Mouse (Mus musculus): ENCODE data around the gene P2rx4. TPM values are rescaled to one million over a fixed set of nuclear protein-coding genes. Genes with fewer than 3 reads are reported as not detected.
"Not testable (repeated sequence)": the region's sequence is repeated elsewhere in the genome, so short reads cannot be mapped to it uniquely, and the experiment has no call there.

Gene P2rx4
- 10 to 100 TPM; 11.4 to 15.0 TPM for total RNA-seq (2021)
- long read RNA-seq, experiment 1, transcript P2rx4-201 (12 exons, 2,702 nt): major isoform, 9 of 17 reads
- long read RNA-seq, experiment 1, partial matches to known transcripts: 1 of 17 reads
- long read RNA-seq, experiment 1, other reads (novel, unspliced or antisense): 2 of 17 reads
- long read RNA-seq, experiment 2, transcript P2rx4-201 (12 exons, 2,702 nt): major isoform, 10 of 18 reads
- long read RNA-seq, experiment 2, partial matches to known transcripts: 0 of 18 reads
- long read RNA-seq, experiment 2, other reads (novel, unspliced or antisense): 5 of 18 reads

DNA sequence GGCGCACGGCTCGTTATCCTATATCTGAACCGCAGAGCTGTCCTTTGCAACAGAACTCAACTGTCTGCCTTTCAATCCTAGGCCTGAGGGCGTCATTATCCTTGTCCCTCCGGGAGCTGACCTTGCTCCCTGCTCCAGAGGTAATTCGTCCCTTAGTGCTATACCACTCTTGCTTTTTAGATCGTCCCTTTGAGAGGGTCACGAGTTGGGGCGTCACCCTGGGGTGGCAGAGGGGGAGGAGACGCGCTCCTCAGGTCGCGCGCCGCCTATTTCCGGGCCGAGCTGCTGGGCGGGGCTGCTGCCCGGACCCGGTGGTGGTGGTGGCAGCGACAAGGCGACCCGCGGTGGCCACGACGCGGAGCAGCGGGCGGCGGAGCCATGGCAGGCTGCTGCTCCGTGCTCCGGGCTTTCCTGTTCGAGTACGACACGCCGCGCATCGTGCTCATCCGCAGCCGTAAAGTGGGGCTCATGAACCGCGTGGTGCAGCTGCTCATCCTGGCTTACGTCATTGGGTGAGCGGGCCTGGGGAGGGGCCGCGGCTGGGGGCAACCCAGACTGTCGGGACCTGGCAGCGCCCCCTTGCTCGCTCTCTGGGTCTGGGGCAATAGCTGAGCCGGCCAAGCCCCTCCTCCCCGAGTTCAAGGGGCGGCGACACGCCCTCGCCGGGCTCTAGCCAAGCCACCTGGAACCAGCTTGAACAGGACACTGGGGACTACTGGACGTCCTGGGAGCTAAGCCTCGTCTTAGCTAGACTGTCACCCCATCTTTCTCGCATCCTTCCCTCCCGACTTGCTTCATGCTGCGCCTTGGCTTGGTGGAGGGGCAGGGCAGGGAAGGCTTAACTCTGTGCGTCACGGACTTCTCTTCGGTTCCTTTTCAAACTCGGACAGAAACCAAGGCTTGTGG is at the start of gene P2rx4:
Gene P2rx4 (plus strand): TSS at position 269 of the 906 bp plus-strand sequence.
- H3K4me3 ChIP-seq: peak within 1 kb of the TSS; percentile 69
- TF ChIP-seq CTCF (conservative IDR thresholded peaks at IDR 0.05): peak; percentile 46
- peak within 1 kb of the TSS; percentile 95 for H3K27ac ChIP-seq
- DNase-seq (ENCODE audit: low spot score in 2 of 2): peak; percentile 78 to 82

DNA sequence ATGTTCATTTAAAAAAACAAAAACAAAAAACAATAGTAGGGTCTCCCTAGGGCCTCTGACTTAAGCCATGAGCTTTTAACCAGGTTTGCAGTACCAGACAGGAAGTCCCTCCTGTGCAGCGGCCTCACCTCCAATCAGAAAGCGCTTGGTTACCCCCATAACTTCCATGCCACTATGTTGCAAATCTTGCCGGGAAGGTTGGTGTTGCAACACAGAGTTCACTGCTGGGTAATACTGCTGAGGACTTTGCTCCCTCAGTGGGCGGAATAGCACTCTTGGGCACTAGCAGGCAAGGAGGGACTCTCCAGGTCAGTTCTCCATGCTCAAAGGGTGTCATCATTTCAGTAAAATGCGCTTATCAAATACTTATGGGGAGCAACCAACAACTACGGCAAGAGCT is 44.8 kb upstream of the P2rx4 start:
- no peak for DNase-seq (ENCODE audit: low spot score in 2 of 2)
- TF ChIP-seq CTCF (conservative IDR thresholded peaks at IDR 0.05): no peak
- Histone ChIP-seq H3K27ac (no peak overlapping the region), H3K4me3 (no peak overlapping the region)

DNA sequence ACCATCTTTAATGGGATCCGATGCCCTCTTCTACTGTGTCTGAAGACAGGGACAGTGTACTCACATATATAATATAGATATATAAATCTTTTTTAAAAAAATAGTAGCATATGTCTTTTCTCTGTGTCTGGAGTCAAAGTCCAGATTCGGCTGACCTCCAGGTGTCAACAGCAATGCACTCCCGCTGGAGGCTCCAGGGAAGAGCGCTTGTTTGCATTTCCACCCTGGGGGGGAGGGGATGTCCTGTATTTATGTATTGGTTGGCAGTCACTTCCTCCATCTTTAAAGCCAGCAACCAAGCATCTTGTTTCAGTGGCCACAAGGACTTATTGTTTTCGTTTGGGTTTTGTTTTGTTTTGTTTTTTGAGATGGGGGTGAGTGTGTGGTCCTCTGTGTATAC is 42.3 kb upstream of the P2rx4 start:
- TF ChIP-seq CTCF (conservative IDR thresholded peaks at IDR 0.05): no peak
- Histone ChIP-seq H3K27ac (no peak overlapping the region), H3K4me3 (no peak overlapping the region)
- no peak for DNase-seq (ENCODE audit: low spot score in 2 of 2)

DNA sequence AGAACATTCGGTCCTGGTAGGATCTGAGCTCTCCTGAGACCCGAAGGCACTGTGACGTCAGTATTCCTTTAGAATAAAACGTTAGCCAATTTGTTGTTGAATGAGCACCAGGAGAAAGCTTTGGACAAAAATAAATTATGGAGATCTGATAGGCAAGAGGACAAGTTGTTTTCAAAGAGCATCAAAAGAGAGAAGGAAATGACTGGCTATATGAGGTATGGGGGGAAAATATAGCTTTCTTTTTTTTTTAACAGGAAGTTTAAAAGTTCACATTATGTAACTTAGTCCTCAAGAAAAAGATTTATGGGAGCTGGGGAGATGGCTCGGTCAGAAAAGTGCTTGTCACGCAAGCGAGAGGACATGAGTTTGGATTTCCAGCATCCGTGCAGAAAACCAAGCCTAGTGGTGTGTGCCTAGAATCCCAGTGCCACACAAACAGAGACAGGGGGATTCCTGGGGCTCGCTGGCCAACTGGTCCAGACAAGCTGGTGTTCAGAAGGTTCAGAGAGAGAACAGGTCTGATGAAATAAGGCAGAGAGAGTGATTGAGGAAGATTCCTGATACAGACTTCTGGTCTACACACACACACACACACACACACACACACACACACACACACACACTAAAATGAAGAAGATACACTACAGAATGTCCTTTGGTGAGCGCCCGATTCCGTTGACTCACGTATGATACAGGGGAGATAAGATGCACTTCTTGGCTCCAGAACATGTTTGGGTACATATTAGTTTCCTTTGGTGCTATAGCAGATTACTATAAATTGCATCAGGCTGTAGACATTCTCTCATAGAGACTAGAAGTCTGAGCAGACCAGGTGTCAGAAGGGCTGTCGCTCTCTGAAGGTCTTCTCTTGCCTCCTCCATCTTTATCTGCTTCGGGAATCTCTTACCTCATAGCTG is 38.1 kb upstream of the P2rx4 start:
- DNase-seq (ENCODE audit: low spot score in 2 of 2): no peak
- Histone ChIP-seq H3K27ac (no peak overlapping the region), H3K4me3 (no peak overlapping the region)
- TF ChIP-seq CTCF (conservative IDR thresholded peaks at IDR 0.05): no peak

DNA sequence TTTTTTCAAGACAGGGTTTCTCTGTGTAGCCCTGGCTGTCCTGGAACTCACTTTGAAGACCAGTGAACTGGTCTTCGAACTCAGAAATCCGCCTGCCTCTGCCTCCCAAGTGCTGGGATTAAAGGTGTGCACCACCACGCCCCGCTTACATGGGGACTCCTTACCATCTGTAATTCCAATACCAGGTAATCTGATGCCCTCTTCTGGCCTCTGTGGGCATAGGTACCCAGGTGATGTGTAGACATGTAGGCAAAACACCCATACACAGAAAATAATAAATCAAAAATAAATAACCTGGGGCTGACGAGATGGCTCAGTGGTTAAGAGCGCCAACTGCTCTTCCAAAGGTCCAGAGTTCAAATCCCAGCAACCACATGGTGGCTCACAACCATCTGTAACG is 35.7 kb upstream of the P2rx4 start:
- peak; percentile 62 for TF ChIP-seq CTCF (conservative IDR thresholded peaks at IDR 0.05)
- not testable (repeated sequence) for H3K27ac ChIP-seq; H3K4me3 ChIP-seq; DNase-seq (ENCODE audit: low spot score in 2 of 2)

GRCm38 (mm10) chr5:122672298-122672697 is 35.0 kb upstream of the P2rx4 start:
- TF ChIP-seq CTCF (conservative IDR thresholded peaks at IDR 0.05): no peak
- no peak for DNase-seq (ENCODE audit: low spot score in 2 of 2)
- no peak overlapping the region for H3K4me3 ChIP-seq
- H3K27ac ChIP-seq: no peak overlapping the region

DNA sequence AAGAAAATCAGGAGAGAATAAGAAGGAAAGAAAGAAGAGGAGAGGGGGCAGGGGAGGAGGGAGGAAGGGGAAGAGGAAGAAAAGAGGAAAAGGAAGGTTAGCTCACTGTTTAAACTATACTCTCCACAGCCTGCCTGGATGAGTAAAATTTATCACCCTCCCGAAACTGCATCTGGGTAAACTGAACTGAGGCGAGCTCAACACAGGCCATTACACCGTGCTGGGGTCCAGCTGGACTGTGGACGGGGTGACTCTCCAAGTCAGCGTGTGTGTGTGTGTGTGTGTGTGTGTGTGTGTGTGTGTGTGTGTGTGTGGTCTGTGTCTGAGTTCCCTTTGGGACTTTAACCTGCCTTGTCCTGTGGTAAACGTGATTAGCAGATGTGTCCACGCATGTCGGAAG is 31.3 kb upstream of the P2rx4 start:
- Histone ChIP-seq H3K27ac (no peak overlapping the region), H3K4me3 (no peak overlapping the region)
- no peak for DNase-seq (ENCODE audit: low spot score in 2 of 2)
- TF ChIP-seq CTCF (conservative IDR thresholded peaks at IDR 0.05): no peak

DNA sequence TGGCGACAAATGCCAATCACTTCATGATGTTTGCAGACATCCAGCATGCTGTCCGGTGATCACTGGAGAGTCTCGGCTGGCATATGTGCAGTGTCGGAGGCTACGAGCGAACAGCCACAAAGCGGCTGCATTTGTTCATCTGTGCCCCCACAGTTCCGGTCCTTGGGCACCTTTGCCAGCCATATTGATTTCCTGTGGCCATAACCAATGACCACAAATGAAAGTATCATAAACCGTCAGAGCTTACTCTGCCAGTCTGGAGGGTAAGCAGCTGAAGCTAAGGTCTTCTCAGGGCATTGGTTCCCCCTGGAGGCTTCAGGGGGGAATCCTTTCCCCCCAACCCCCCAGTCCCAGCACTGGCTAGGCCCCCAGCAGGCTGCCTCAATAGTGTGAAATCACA is 29.4 kb upstream of the P2rx4 start:
- DNase-seq (ENCODE audit: low spot score in 2 of 2): no peak
- Histone ChIP-seq H3K4me3 (no peak overlapping the region), H3K27ac (no peak overlapping the region)
- no peak for TF ChIP-seq CTCF (conservative IDR thresholded peaks at IDR 0.05)

DNA sequence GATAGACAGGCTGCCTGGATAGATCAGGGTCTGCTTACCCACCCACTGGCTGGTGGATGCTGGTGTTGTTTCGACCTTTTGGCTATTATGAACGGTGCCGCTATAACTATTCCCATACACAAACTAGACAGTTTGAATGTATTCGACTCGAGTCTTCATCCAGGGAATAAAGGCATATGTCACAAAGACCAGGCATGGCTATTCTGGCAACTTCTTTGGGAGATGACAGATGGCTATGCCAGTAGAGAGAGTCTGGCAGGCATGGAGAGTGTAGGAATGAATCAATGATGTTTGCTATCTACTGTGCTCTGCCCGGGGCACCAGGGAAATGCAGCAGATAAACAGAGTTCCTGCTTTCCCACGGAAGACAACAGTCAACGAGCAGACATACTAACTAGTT is 27.5 kb upstream of the P2rx4 start:
- Histone ChIP-seq H3K27ac (no peak overlapping the region), H3K4me3 (no peak overlapping the region)
- DNase-seq (ENCODE audit: low spot score in 2 of 2): peak; percentile 18 to 19
- no peak for TF ChIP-seq CTCF (conservative IDR thresholded peaks at IDR 0.05)

GRCm38 (mm10) chr5:122681276-122681675 is 26.1 kb upstream of the P2rx4 start:
- TF ChIP-seq CTCF (conservative IDR thresholded peaks at IDR 0.05): no peak; the same call in 1 of the 2 replicates
- DNase-seq (ENCODE audit: low spot score in 2 of 2): no peak
- no peak overlapping the region for H3K4me3 ChIP-seq

DNA sequence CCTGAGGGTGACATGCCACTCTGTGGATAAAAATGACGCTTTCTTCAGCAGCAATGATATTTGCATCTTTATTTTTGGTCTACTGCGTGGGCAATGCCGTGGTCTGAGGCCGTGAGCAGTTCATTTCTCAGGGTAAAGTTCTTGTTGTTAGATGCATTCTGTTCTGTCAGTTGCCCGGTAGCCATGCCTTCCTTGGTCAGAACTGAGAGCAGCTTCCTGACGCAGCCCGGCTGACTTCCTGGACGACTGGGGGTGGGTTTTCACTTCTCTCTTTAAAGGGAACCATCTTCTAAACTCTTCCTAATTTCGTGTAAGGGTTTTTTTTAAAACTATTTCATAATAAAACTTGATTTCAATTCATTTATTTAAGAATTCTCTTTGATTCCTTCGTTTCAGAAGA is 23.4 kb upstream of the P2rx4 start:
- H3K4me3 ChIP-seq: no peak overlapping the region
- TF ChIP-seq CTCF (conservative IDR thresholded peaks at IDR 0.05): no peak
- no peak for DNase-seq (ENCODE audit: low spot score in 2 of 2)
- H3K27ac ChIP-seq: peak overlapping the region; percentile 39; the same call in 1 of the 2 replicates

More at GRCm38 (mm10) chr5:122681276-122681675, 26.1 kb upstream of the P2rx4 start:
- no peak overlapping the region for H3K27ac ChIP-seq

- H3K27ac ChIP-seq: no peak overlapping the region
- no peak overlapping the region for H3K4me3 ChIP-seq
- DNase-seq (ENCODE audit: low spot score in 2 of 2): no peak
- no peak for TF ChIP-seq CTCF (conservative IDR thresholded peaks at IDR 0.05)
Observed at GRCm38 (mm10) chr5:122687391-122687790, 20.0 kb upstream of the P2rx4 start.

Measured in layer of hippocampus, adult 2 months (tissue).